Mouse (Mus musculus) heart, embryonic 12.5 days (tissue): ENCODE results near the gene Atp6v0a1. TPM values are rescaled to one million over a fixed set of nuclear protein-coding genes. Genes with fewer than 3 reads are reported as not detected.
A peak's percentile ranks its signal among the peaks of the same experiment; 100 is the strongest.

ENCODE experiments used
- ATAC-seq: fragments of 200-750 bp; cut with Nextera tagmentation; 2 replicates; pipeline ENCODE4 v1.8.0; 2017; ENCODE audit warnings: moderate TSS enrichment, moderate library complexity; ENCODE audit not compliant: insufficient number of reproducible peaks, low FRiP score
- H3K27ac ChIP-seq: fragments of 300-500 bp; sonication (generic); 2 replicates; pipeline ENCODE4 v1.5.1; 2016; ENCODE audit warnings: mild to moderate bottlenecking, moderate library complexity; ENCODE audit not compliant: poor library complexity, severe bottlenecking
- H3K27me3 ChIP-seq: fragments of 300-500 bp; sonication (generic); replicated peaks from 2 replicates; pipeline ENCODE4 v1.6.1; 2016; ENCODE audit warnings: mild to moderate bottlenecking, moderate library complexity
- H3K36me3 ChIP-seq: fragments of 300-500 bp; sonication (generic); 2 replicates; pipeline ENCODE4 v1.6.1; 2016; ENCODE audit warnings: mild to moderate bottlenecking, moderate library complexity
- H3K4me1 ChIP-seq: fragments of 300-500 bp; sonication (generic); replicated peaks from 2 replicates; pipeline ENCODE4 v1.6.1; 2016; ENCODE audit warnings: mild to moderate bottlenecking
- H3K4me2 ChIP-seq: fragments of 300-500 bp; sonication (generic); 2 replicates; pipeline ENCODE4 v1.6.1; 2016; ENCODE audit warnings: mild to moderate bottlenecking, moderate library complexity
- H3K4me3 ChIP-seq: fragments of 300-500 bp; sonication (generic); 2 replicates; pipeline ENCODE4 v1.5.1; 2016; ENCODE audit warnings: mild to moderate bottlenecking
- H3K9ac ChIP-seq: fragments of 300-500 bp; sonication (generic); 2 replicates; pipeline ENCODE4 v1.6.1; 2016; ENCODE audit warnings: mild to moderate bottlenecking, moderate library complexity
- H3K9me3 ChIP-seq: fragments of 300-500 bp; sonication (generic); replicated peaks from 2 replicates; pipeline ENCODE4 v1.6.1; 2016; ENCODE audit warnings: mild to moderate bottlenecking, moderate library complexity
- WGBS: fragments of 180-500 bp; shearing (Covaris S2); methylation state at CpG from one replicate; pipeline ENCODE4 v1.1.7; 2016; 5-methylcytosine and 5-hydroxymethylcytosine counted together
- polyA plus RNA-seq: library from polyadenylated mRNA; unstranded; fragments of >200 nt; fragmentation: Nextera tagmentation; extraction: Ambion mirVana; gene quantifications from 2 replicates; pipeline ENCODE4 v1.2.1, GENCODE M21; 2016

Gene Atp6v0a1
- polyA plus RNA-seq, 1 experiment from 2014 or later = 70.0 TPM

- ATAC-seq = no peak
- Histone ChIP-seq H3K4me3 (no peak overlapping the region), H3K9ac (no peak overlapping the region), H3K27ac (no peak overlapping the region), H3K36me3 (peaks cover 97% of the 10 kb centered on the region), H3K4me2 (no peak overlapping the region), H3K27me3 (no peaks in the 10 kb centered on the region), H3K4me1 (peaks cover 16% of the 10 kb centered on the region), H3K9me3 (peaks cover 4% of the 10 kb centered on the region)
- WGBS = 90% methylated on average over 9 of the region's 9 CpGs
Measured at GRCm38 (mm10) chr11:101050359-101050758, 41.1 kb downstream of the Atp6v0a1 start.

DNA sequence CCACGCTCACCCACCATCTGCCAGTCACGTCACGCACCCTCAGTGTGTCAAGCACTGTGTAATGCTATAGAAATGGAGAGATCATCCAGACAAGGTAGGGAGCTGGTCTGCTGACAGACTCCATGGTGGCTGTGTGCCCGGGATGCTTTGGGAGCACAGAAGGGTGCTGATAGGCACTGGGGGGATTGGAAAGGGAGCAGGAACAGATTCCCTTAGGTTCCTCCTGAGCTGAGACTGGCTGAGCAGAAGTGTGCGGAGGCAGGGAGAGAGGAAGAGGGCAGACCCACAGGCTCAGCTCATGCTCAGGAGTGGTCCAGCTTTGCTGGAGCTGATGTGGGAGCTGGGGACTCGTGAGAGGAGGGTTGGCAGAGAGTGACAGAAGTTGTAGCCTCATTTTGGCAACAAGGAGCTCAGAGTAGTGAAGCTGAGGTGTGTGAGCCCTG is 41.8 kb downstream of the Atp6v0a1 start:
- Histone ChIP-seq H3K4me1 (peaks cover 22% of the 10 kb centered on the region), H3K27ac (no peak overlapping the region), H3K9ac (no peak overlapping the region), H3K27me3 (no peaks in the 10 kb centered on the region), H3K36me3 (peaks cover 97% of the 10 kb centered on the region), H3K9me3 (peaks cover 4% of the 10 kb centered on the region), H3K4me3 (no peak overlapping the region), H3K4me2 (no peak overlapping the region)
- 82% methylated on average over 6 of the region's 6 CpGs for WGBS
- ATAC-seq = no peak

GRCm38 (mm10) chr11:101051617-101052016 is 42.4 kb downstream of the Atp6v0a1 start:
- no peak overlapping the region for H3K4me3 ChIP-seq
- peaks cover 22% of the 10 kb centered on the region for H3K4me1 ChIP-seq
- H3K9ac ChIP-seq = no peak overlapping the region
- H3K36me3 ChIP-seq = peaks cover 91% of the 10 kb centered on the region
- peaks cover 4% of the 10 kb centered on the region for H3K9me3 ChIP-seq
- no peak overlapping the region for H3K27ac ChIP-seq
- no peak for ATAC-seq
- no peak overlapping the region for H3K4me2 ChIP-seq
- WGBS = 74% methylated on average over 8 of the region's 8 CpGs
- H3K27me3 ChIP-seq = no peaks in the 10 kb centered on the region

GRCm38 (mm10) chr11:101052751-101053473 is 43.7 kb downstream of the Atp6v0a1 start:
- Histone ChIP-seq H3K27ac (no peak overlapping the region), H3K4me2 (no peak overlapping the region), H3K27me3 (no peaks in the 10 kb centered on the region), H3K9ac (no peak overlapping the region), H3K9me3 (peaks cover 4% of the 10 kb centered on the region), H3K4me3 (no peak overlapping the region), H3K4me1 (peaks cover 27% of the 10 kb centered on the region), H3K36me3 (peaks cover 78% of the 10 kb centered on the region)
- 94% methylated on average over 10 of the region's 10 CpGs for WGBS
- ATAC-seq = no peak

- H3K9ac ChIP-seq = no peak overlapping the region
- no peak overlapping the region for H3K27ac ChIP-seq
- no peak for ATAC-seq
- no peak overlapping the region for H3K4me2 ChIP-seq
- peaks cover 38% of the 10 kb centered on the region for H3K4me1 ChIP-seq
- H3K27me3 ChIP-seq = no peaks in the 10 kb centered on the region
- WGBS = 100% methylated on average over 1 of the region's 1 CpGs
- no peak overlapping the region for H3K4me3 ChIP-seq
- peaks cover 4% of the 10 kb centered on the region for H3K9me3 ChIP-seq
- H3K36me3 ChIP-seq = peaks cover 68% of the 10 kb centered on the region
Measured at GRCm38 (mm10) chr11:101053974-101054373, 44.7 kb downstream of the Atp6v0a1 start.

- peaks cover 53% of the 10 kb centered on the region for H3K36me3 ChIP-seq
- no peak overlapping the region for H3K27ac ChIP-seq
- H3K27me3 ChIP-seq = no peaks in the 10 kb centered on the region
- no peak overlapping the region for H3K9ac ChIP-seq
- ATAC-seq = no peak
- peaks cover 52% of the 10 kb centered on the region for H3K4me1 ChIP-seq
- peaks cover 4% of the 10 kb centered on the region for H3K9me3 ChIP-seq
- no peak overlapping the region for H3K4me2 ChIP-seq
- 66% methylated on average over 14 of the region's 14 CpGs for WGBS
- H3K4me3 ChIP-seq = no peak overlapping the region
Measured at GRCm38 (mm10) chr11:101055418-101055817, 46.2 kb downstream of the Atp6v0a1 start.

DNA sequence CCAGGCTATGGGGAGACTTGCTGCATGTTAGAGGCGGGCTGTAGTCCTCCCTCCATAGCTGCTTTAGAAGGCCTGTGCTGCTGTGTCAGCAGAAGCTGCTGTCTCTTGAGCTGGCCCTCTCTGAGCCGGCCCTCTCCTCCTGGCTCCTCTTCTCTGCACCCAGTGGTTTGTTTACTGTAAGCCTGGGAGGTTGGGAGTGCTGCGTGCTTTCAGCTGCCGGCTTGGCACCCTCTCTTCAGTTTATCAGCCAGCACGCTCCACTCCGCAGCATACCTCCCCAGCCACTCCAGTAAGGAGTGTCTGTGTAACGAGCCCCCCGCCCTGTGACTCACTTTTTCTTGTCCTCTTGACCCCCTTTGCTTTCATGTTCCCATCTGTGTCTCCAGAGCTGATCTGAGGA is 47.6 kb downstream of the Atp6v0a1 start:
- Histone ChIP-seq H3K27me3 (no peaks in the 10 kb centered on the region), H3K9me3 (peaks cover 4% of the 10 kb centered on the region), H3K4me2 (peak overlapping the region; percentile 11; the same call in 1 of the 2 replicates), H3K4me3 (no peak overlapping the region), H3K27ac (peak overlapping the region; percentile 99), H3K4me1 (peaks cover 67% of the 10 kb centered on the region), H3K9ac (peak overlapping the region; percentile 41), H3K36me3 (peaks cover 48% of the 10 kb centered on the region)
- 18% methylated on average over 8 of the region's 8 CpGs for WGBS
- ATAC-seq = peak; percentile 30

DNA sequence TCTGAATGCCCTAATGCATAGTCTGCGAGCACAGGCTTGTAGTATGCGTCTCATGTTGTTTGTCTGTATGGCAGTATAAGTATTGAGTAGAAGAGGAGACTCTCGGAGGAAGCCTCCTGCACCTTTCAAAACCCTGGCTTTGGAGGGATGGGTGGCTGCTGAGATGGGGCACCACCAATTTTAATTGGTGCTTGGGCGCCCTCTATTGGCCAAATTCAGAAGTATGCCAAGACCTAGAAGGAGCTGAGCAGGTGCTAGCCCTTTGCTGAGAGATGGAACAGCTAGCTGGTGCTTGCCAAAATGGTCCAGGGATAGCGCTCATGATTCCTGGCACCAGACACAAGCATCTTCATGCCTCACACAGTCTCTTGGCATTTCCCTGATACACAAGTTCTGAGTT is 48.6 kb downstream of the Atp6v0a1 start:
- peaks cover 46% of the 10 kb centered on the region for H3K36me3 ChIP-seq
- H3K4me1 ChIP-seq = peaks cover 77% of the 10 kb centered on the region
- 0 out of 2 replicates have a peak overlapping the region, but pooled peaks have one; percentile 3 for H3K9ac ChIP-seq
- H3K27ac ChIP-seq = peak overlapping the region; percentile 99
- no peak overlapping the region for H3K4me3 ChIP-seq
- no peak for ATAC-seq
- no peak overlapping the region for H3K4me2 ChIP-seq
- WGBS = 29% methylated on average over 5 of the region's 5 CpGs
- no peaks in the 10 kb centered on the region for H3K27me3 ChIP-seq
- H3K9me3 ChIP-seq = peaks cover 4% of the 10 kb centered on the region

- Histone ChIP-seq H3K9ac (peak overlapping the region; percentile 58), H3K27ac (peak overlapping the region; percentile 99), H3K9me3 (peaks cover 4% of the 10 kb centered on the region), H3K36me3 (peaks cover 40% of the 10 kb centered on the region), H3K27me3 (no peaks in the 10 kb centered on the region), H3K4me3 (no peak overlapping the region), H3K4me1 (peaks cover 86% of the 10 kb centered on the region), H3K4me2 (peak overlapping the region; percentile 0; the same call in 1 of the 2 replicates)
- 41% methylated on average over 5 of the region's 5 CpGs for WGBS
- peak; percentile 22; the same call in 1 of the 2 replicates for ATAC-seq
Measured at GRCm38 (mm10) chr11:101058726-101059125, 49.5 kb downstream of the Atp6v0a1 start.

- 83% methylated on average over 10 of the region's 10 CpGs for WGBS
Measured at GRCm38 (mm10) chr11:101059473-101059872, 50.2 kb downstream of the Atp6v0a1 start.

DNA sequence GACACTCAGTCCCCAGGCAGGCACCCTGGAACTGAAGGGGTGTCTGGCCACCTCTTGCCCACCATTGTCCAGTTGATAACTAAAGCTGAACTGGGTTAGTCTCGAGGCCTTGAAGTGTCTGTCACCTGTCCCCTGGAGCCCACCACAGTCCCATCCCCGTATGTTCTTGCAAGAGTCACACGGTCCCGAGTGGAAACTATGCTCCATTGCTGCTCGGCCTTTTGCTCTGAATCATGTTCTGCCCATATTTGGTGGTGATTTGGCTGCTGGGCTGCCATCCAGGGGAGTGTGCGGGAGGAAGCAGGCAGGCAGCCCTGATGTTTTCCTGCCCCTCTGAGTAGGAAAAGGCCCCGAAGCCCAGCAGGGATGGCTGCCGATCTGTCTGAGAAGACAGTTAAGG is 50.9 kb downstream of the Atp6v0a1 start:
- no peak overlapping the region for H3K4me3 ChIP-seq
- 0 out of 2 replicates have a peak overlapping the region, but pooled peaks have one; percentile 0 for H3K4me2 ChIP-seq
- peak overlapping the region; percentile 99 for H3K27ac ChIP-seq
- 17% methylated on average over 8 of the region's 8 CpGs for WGBS
- no peaks in the 10 kb centered on the region for H3K27me3 ChIP-seq
- peaks cover 99% of the 10 kb centered on the region for H3K4me1 ChIP-seq
- ATAC-seq = no peak
- H3K9me3 ChIP-seq = no peaks in the 10 kb centered on the region
- H3K36me3 ChIP-seq = peaks cover 27% of the 10 kb centered on the region
- H3K9ac ChIP-seq = peak overlapping the region; percentile 24

More at GRCm38 (mm10) chr11:101059473-101059872, 50.2 kb downstream of the Atp6v0a1 start:
- H3K9ac ChIP-seq = peak overlapping the region; percentile 13; the same call in 1 of the 2 replicates
- no peak overlapping the region for H3K4me2 ChIP-seq
- H3K27ac ChIP-seq = peak overlapping the region; percentile 99
- H3K27me3 ChIP-seq = no peaks in the 10 kb centered on the region
- H3K4me3 ChIP-seq = no peak overlapping the region
- H3K9me3 ChIP-seq = no peaks in the 10 kb centered on the region
- H3K4me1 ChIP-seq = peaks cover 93% of the 10 kb centered on the region
- no peak for ATAC-seq
- H3K36me3 ChIP-seq = peaks cover 33% of the 10 kb centered on the region
